Mouse (Mus musculus) neural tube, embryonic 15.5 days (tissue): ENCODE data around the gene Fez1. TPM values are rescaled to one million over a fixed set of nuclear protein-coding genes. Genes with fewer than 3 reads are reported as not detected.

Experiments used
- ATAC-seq: fragments of 200-750 bp; cut with Nextera tagmentation; 2 replicates; pipeline ENCODE4 v1.8.0; 2017; ENCODE audit warnings: mild to moderate bottlenecking, moderate TSS enrichment, moderate library complexity; ENCODE audit not compliant: low FRiP score
- H3K27ac ChIP-seq: fragments of 300-500 bp; sonication (generic); replicated peaks from 2 replicates; pipeline ENCODE4 v1.5.1; 2015; ENCODE audit warnings: mild to moderate bottlenecking, inconsistent platforms
- H3K27me3 ChIP-seq: fragments of 300-500 bp; sonication (generic); replicated peaks from 2 replicates; pipeline ENCODE4 v1.6.1; 2015; ENCODE audit warnings: inconsistent platforms
- H3K36me3 ChIP-seq: fragments of 300-500 bp; sonication (generic); 2 replicates; pipeline ENCODE4 v1.6.1; 2015; ENCODE audit warnings: inconsistent platforms
- H3K4me1 ChIP-seq: fragments of 300-500 bp; sonication (generic); 2 replicates; pipeline ENCODE4 v1.6.1; 2015; ENCODE audit warnings: inconsistent platforms
- H3K4me2 ChIP-seq: fragments of 300-500 bp; sonication (generic); 2 replicates; pipeline ENCODE4 v1.6.1; 2015; ENCODE audit warnings: inconsistent platforms, mild to moderate bottlenecking, moderate library complexity
- H3K4me3 ChIP-seq: fragments of 300-500 bp; sonication (generic); replicated peaks from 2 replicates; pipeline ENCODE4 v1.5.1; 2015; ENCODE audit warnings: mild to moderate bottlenecking, inconsistent platforms
- H3K9ac ChIP-seq: fragments of 300-500 bp; sonication (generic); replicated peaks from 2 replicates; pipeline ENCODE4 v1.6.1; 2015; ENCODE audit warnings: mild to moderate bottlenecking, inconsistent platforms
- H3K9me3 ChIP-seq: fragments of 300-500 bp; sonication (generic); replicated peaks from 2 replicates; pipeline ENCODE4 v1.6.1; 2016; ENCODE audit warnings: inconsistent platforms
- WGBS: fragments of 180-500 bp; shearing (Covaris S2); methylation state at CpG from one replicate; pipeline ENCODE4 v1.1.7; 2015; ENCODE audit warnings: mixed read lengths; 5-methylcytosine and 5-hydroxymethylcytosine counted together
- polyA plus RNA-seq: library from polyadenylated mRNA; unstranded; fragments of >200 nt; fragmentation: Nextera tagmentation; extraction: Ambion mirVana; gene quantifications from 2 replicates; pipeline ENCODE4 v1.2.1, GENCODE M21; 2015

Fez1 gene
- polyA plus RNA-seq, 1 experiment from 2014 or later, result 612 TPM

- ATAC-seq, result no peak
- 61% methylated on average over 5 of the region's 5 CpGs for whole genome bisulfite sequencing
- no peaks in the 10 kb centered on the region for H3K9me3 ChIP-seq
- H3K4me1 ChIP-seq, result no peaks in the 10 kb centered on the region
- no peak overlapping the region for H3K4me2 ChIP-seq
- no peaks in the 10 kb centered on the region for H3K36me3 ChIP-seq
- no peak overlapping the region for H3K9ac ChIP-seq
- H3K27me3 ChIP-seq, result no peaks in the 10 kb centered on the region
- no peak overlapping the region for H3K27ac ChIP-seq
- H3K4me3 ChIP-seq, result no peak overlapping the region
These were observed 13.4 kb upstream of the Fez1 start for GRCm38 (mm10) chr9:36808126-36808785.

DNA sequence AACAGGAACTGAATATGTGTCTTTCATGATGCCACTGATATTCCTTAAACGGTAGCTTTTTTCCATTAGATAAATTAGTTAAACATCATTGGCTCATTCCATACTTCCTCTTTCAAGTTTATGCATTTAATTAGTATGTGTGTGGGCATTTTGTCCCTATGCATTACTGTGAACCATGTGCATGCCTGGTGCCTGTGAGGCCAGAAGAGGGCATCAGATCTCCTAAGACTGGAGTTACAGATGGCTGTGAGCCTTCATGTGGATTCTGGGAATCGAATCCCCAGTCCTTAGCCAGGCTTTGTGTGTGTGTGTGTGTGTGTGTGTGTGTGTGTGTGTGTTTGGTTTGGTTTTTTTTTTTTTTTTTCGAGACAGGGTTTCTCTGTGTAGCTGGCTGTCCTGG, 7.2 kb upstream of the Fez1 start:
- Histone ChIP-seq H3K4me3 (no peak overlapping the region), H3K4me1 (no peaks in the 10 kb centered on the region), H3K27me3 (no peaks in the 10 kb centered on the region), H3K9ac (no peak overlapping the region), H3K9me3 (no peaks in the 10 kb centered on the region), H3K36me3 (no peaks in the 10 kb centered on the region), H3K4me2 (no peak overlapping the region), H3K27ac (no peak overlapping the region)
- WGBS, result 76% methylated on average over 2 of the region's 3 CpGs
- ATAC-seq, result no peak

- no peak overlapping the region for H3K9ac ChIP-seq
- H3K27me3 ChIP-seq, result no peaks in the 10 kb centered on the region
- H3K4me2 ChIP-seq, result no peak overlapping the region
- H3K4me1 ChIP-seq, result peaks cover 26% of the 10 kb centered on the region
- no peaks in the 10 kb centered on the region for H3K9me3 ChIP-seq
- ATAC-seq, result no peak
- no peaks in the 10 kb centered on the region for H3K36me3 ChIP-seq
- no peak overlapping the region for H3K4me3 ChIP-seq
- H3K27ac ChIP-seq, result no peak overlapping the region
- 69% methylated on average over 4 of the region's 4 CpGs for WGBS
These were observed 2.8 kb upstream of the Fez1 start for GRCm38 (mm10) chr9:36818905-36819304.

GRCm38 (mm10) chr9:36820969-36821643, 558 bp upstream of the Fez1 start:
- Histone ChIP-seq H3K4me1 (peaks cover 30% of the 10 kb centered on the region), H3K9ac (no peak overlapping the region; the same call in 1 of the 2 replicates), H3K27me3 (no peaks in the 10 kb centered on the region), H3K4me2 (peak overlapping the region; percentile 53), H3K27ac (peak overlapping the region; percentile 91), H3K9me3 (no peaks in the 10 kb centered on the region), H3K4me3 (peak overlapping the region; percentile 30), H3K36me3 (no peaks in the 10 kb centered on the region)
- WGBS, result 23% methylated on average over 9 of the region's 9 CpGs
- ATAC-seq, result peak; percentile 87

DNA sequence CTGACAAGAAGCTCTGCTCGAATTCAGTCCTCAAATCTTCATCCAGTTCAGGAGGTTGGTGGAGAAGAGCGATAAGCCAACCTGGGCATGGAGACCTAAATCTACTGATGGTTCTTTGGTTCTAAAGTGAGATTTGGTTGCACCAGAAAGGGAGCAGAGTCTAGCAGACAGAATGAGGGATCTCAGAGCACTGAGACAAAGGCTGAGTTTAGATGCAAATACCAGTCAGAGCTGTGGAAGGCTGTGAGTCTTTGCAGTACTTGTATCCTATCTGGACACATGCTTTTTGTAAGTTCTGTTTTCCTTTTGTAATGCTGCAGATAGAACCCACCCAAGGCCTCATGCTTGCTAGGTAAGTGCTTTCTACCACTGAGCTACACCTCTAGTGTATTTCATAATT, 360 bp downstream of the Fez1 start:
- peak overlapping the region; percentile 4; the same call in 1 of the 2 replicates for H3K9ac ChIP-seq
- H3K4me2 ChIP-seq, result peak overlapping the region; percentile 53
- H3K4me3 ChIP-seq, result peak overlapping the region; percentile 30
- no peaks in the 10 kb centered on the region for H3K27me3 ChIP-seq
- H3K27ac ChIP-seq, result peak overlapping the region; percentile 91
- 10% methylated on average over 2 of the region's 2 CpGs for WGBS
- peak; percentile 60 for ATAC-seq
- H3K36me3 ChIP-seq, result no peaks in the 10 kb centered on the region
- peaks cover 32% of the 10 kb centered on the region for H3K4me1 ChIP-seq
- no peaks in the 10 kb centered on the region for H3K9me3 ChIP-seq

GRCm38 (mm10) chr9:36826612-36827363, 5.1 kb downstream of the Fez1 start:
- Histone ChIP-seq H3K4me1 (peaks cover 25% of the 10 kb centered on the region), H3K9me3 (no peaks in the 10 kb centered on the region), H3K9ac (no peak overlapping the region), H3K4me2 (no peak overlapping the region), H3K4me3 (no peak overlapping the region), H3K27me3 (no peaks in the 10 kb centered on the region), H3K27ac (peak overlapping the region; percentile 60; the same call in 1 of the 2 replicates), H3K36me3 (no peaks in the 10 kb centered on the region)
- ATAC-seq, result peak; percentile 15; the same call in 1 of the 2 replicates
- 29% methylated on average over 2 of the region's 2 CpGs for WGBS

DNA sequence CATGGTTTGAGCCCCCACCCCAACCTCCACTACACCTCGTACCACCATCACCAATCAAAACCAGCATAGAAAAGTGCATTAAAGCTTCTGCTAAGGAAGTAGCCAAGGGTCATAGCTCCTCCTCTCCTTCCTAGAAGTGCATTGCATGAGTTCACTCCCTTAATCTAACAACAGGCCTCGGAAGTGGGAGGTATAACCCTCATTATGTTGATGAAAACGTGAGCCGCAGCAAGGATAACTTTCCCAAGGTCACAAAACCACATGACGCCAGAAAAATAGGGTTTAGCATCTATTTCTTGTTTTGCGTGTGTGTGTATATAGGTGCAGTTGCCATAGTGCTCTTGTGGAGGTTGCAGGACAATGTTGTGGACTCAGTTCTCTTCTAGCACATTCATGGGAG, 9.7 kb downstream of the Fez1 start:
- Histone ChIP-seq H3K36me3 (no peaks in the 10 kb centered on the region), H3K27me3 (no peaks in the 10 kb centered on the region), H3K4me2 (no peak overlapping the region), H3K27ac (no peak overlapping the region), H3K9ac (no peak overlapping the region), H3K4me1 (peaks cover 31% of the 10 kb centered on the region), H3K4me3 (no peak overlapping the region), H3K9me3 (no peaks in the 10 kb centered on the region)
- 75% methylated on average over 6 of the region's 6 CpGs for WGBS
- ATAC-seq, result no peak

DNA sequence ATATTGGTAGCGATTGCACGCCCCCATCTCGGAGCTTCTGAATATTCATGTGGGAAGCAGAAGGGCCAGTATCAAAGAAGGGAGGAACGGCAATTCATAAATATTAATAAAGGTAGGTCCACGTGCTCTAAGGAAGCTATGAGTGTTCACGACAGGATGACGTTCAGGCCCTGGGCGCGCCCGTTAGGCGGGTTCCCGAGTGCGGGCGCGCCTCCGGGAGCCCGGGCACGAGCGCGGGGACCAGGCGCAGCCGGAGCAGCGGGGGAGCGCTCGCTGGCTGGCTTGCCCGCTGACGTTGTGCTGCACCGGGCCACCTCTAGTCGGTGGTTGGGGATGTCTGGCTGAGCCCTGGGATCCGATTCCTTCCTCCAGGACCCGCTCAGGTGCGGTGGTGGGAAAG, 10.9 kb downstream of the Fez1 start:
- Histone ChIP-seq H3K4me2 (peak overlapping the region; percentile 76), H3K9me3 (no peaks in the 10 kb centered on the region), H3K27ac (peak overlapping the region; percentile 93), H3K36me3 (no peaks in the 10 kb centered on the region), H3K4me3 (peak overlapping the region; percentile 64), H3K4me1 (peaks cover 35% of the 10 kb centered on the region), H3K9ac (peak overlapping the region; percentile 74), H3K27me3 (no peaks in the 10 kb centered on the region)
- ATAC-seq, result peak; percentile 87
- WGBS, result under 1% methylated on average over 32 of the region's 32 CpGs

- under 1% methylated on average over 31 of the region's 31 CpGs for WGBS
These were observed 11.6 kb downstream of the Fez1 start for GRCm38 (mm10) chr9:36833043-36833881.

GRCm38 (mm10) chr9:36833914-36834313, 12.2 kb downstream of the Fez1 start:
- ATAC-seq, result peak; percentile 37
- Histone ChIP-seq H3K9ac (peak overlapping the region; percentile 74), H3K4me3 (peak overlapping the region; percentile 64), H3K4me1 (peaks cover 42% of the 10 kb centered on the region), H3K36me3 (no peaks in the 10 kb centered on the region), H3K27me3 (no peaks in the 10 kb centered on the region), H3K9me3 (no peaks in the 10 kb centered on the region), H3K4me2 (peak overlapping the region; percentile 76), H3K27ac (peak overlapping the region; percentile 93)
- WGBS, result 4% methylated on average over 3 of the region's 3 CpGs

More at GRCm38 (mm10) chr9:36833043-36833881, 11.6 kb downstream of the Fez1 start:
- peak; percentile 82 for ATAC-seq
- peak overlapping the region; percentile 76 for H3K4me2 ChIP-seq
- peaks cover 39% of the 10 kb centered on the region for H3K4me1 ChIP-seq
- no peaks in the 10 kb centered on the region for H3K9me3 ChIP-seq
- no peaks in the 10 kb centered on the region for H3K27me3 ChIP-seq
- peak overlapping the region; percentile 64 for H3K4me3 ChIP-seq
- peak overlapping the region; percentile 93 for H3K27ac ChIP-seq
- H3K36me3 ChIP-seq, result no peaks in the 10 kb centered on the region
- H3K9ac ChIP-seq, result peak overlapping the region; percentile 74

- no peaks in the 10 kb centered on the region for H3K9me3 ChIP-seq
- H3K4me3 ChIP-seq, result no peak overlapping the region
- no peak overlapping the region for H3K9ac ChIP-seq
- WGBS, result 49% methylated on average over 4 of the region's 4 CpGs
- H3K27me3 ChIP-seq, result no peaks in the 10 kb centered on the region
- no peak for ATAC-seq
- peaks cover 18% of the 10 kb centered on the region; the same call in 1 of the 2 replicates for H3K4me1 ChIP-seq
- H3K27ac ChIP-seq, result no peak overlapping the region
- H3K4me2 ChIP-seq, result no peak overlapping the region
- peaks cover 66% of the 10 kb centered on the region for H3K36me3 ChIP-seq
These were observed 24.7 kb downstream of the Fez1 start for GRCm38 (mm10) chr9:36846346-36846745.
